Mouse (Mus musculus): ENCODE measurements around the gene Ereg. TPM values are rescaled to one million over a fixed set of nuclear protein-coding genes. Genes with fewer than 3 reads are reported as not detected.

Ereg gene
- not detected in 2 replicates for polyA plus RNA-seq (2016; fragmentation: Nextera tagmentation; extraction: Ambion mirVana)

DNA sequence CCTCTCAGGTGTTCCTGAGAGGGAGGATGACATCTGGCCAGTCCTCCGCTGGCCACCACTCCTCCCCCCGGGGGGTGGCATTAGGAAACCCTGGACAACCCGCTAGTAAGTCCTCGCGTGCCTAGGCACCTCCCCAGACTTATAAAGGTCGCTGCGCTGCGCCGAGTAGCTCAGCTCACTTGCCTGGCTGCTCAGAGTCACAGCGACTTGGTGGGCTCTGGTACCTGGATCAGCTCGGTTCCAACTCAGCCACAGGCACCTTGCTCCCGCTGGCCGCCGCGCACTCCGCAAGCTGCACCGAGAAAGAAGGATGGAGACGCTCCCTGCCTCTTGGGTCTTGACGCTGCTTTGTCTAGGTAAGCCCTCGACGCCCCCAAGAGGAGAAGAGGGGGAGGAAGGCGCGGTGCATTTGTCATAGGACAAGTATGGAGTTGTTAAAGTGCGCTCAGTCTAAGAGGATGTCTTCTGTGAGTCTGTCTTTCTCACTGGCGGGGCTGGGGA is at the start of gene Ereg:
Gene Ereg (plus strand): TSS at position 173 of the 501 bp plus-strand sequence.
- H3K36me3 ChIP-seq: no peaks in the 10 kb centered on the region
- H3K9me3 ChIP-seq (replicated peaks): no peaks in the 10 kb centered on the region
- peak within 1 kb of the TSS; percentile 30 for H3K4me3 ChIP-seq
- no peak within 1 kb of the TSS for H3K27ac ChIP-seq
- 1% methylated on average over 25 of the region's 25 CpGs for WGBS
- peaks cover 5% of the 10 kb centered on the region for H3K4me1 ChIP-seq
- peak; percentile 60; the same call in 1 of the 2 replicates for ATAC-seq (ENCODE audit: low FRiP score)
- peaks cover 21% of the 10 kb centered on the region for H3K27me3 ChIP-seq
- peak within 1 kb of the TSS; percentile 28; the same call in 1 of the 2 replicates for H3K9ac ChIP-seq
- peak within 1 kb of the TSS; percentile 59 for H3K4me2 ChIP-seq (replicated peaks)

- no peak for ATAC-seq (ENCODE audit: low FRiP score)
- Histone ChIP-seq H3K4me3 (no peak within 1 kb of the TSS), H3K9ac (no peak within 1 kb of the TSS), H3K36me3 (no peaks in the 10 kb centered on the region), H3K27me3 (no peaks in the 10 kb centered on the region), H3K4me1 (no peaks in the 10 kb centered on the region), H3K4me2 (replicated peaks) (no peak within 1 kb of the TSS), H3K9me3 (replicated peaks) (no peaks in the 10 kb centered on the region), H3K27ac (no peak within 1 kb of the TSS)
- 95% methylated on average over 6 of the region's 6 CpGs for WGBS
Measured at GRCm38 (mm10) chr5:91027164-91027563, 47.3 kb upstream of the Ereg start, which contains the start of gene Epgn. Epgn (plus strand) TSS chr5:91027464.

GRCm38 (mm10) chr5:91027840-91028239 is 46.6 kb upstream of the Ereg start:
- no peak overlapping the region for H3K4me3 ChIP-seq
- WGBS: 70% methylated on average over 1 of the region's 1 CpGs
- H3K9me3 ChIP-seq (replicated peaks): no peaks in the 10 kb centered on the region
- H3K27ac ChIP-seq: no peak overlapping the region
- no peaks in the 10 kb centered on the region for H3K4me1 ChIP-seq
- ATAC-seq (ENCODE audit: low FRiP score): no peak
- no peaks in the 10 kb centered on the region for H3K27me3 ChIP-seq
- no peak overlapping the region for H3K4me2 ChIP-seq (replicated peaks)
- no peaks in the 10 kb centered on the region for H3K36me3 ChIP-seq
- no peak overlapping the region for H3K9ac ChIP-seq

DNA sequence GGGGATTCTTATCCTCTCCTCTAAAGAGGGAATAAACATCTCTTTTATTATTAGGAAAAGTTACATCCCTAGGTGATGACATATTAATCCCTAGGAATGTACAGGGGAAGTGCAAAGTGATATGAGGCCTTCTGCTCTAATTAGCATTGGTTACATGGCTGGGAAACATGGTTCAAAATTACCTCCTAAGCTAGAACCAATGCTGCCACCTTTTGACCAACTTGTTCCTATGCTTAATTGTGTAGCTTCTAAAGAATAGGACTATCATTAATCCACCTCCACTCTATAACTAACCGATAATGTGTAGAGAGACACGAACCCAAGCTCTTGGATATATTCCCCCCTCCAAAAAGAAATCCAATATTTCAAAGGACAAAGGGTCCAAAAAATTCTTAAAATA is 43.8 kb upstream of the Ereg start:
- Histone ChIP-seq H3K9ac (no peak overlapping the region), H3K4me1 (no peaks in the 10 kb centered on the region), H3K36me3 (no peaks in the 10 kb centered on the region), H3K9me3 (replicated peaks) (no peaks in the 10 kb centered on the region), H3K4me3 (no peak overlapping the region), H3K27me3 (no peaks in the 10 kb centered on the region), H3K4me2 (replicated peaks) (no peak overlapping the region), H3K27ac (no peak overlapping the region)
- 90% methylated on average over 2 of the region's 2 CpGs for WGBS
- ATAC-seq (ENCODE audit: low FRiP score): no peak

- no peak overlapping the region for H3K27ac ChIP-seq
- 88% methylated on average over 2 of the region's 2 CpGs for WGBS
- no peak overlapping the region for H3K9ac ChIP-seq
- H3K4me3 ChIP-seq: no peak overlapping the region
- H3K36me3 ChIP-seq: no peaks in the 10 kb centered on the region
- H3K4me1 ChIP-seq: no peaks in the 10 kb centered on the region
- H3K27me3 ChIP-seq: no peaks in the 10 kb centered on the region
- no peak for ATAC-seq (ENCODE audit: low FRiP score)
- no peak overlapping the region for H3K4me2 ChIP-seq (replicated peaks)
- no peaks in the 10 kb centered on the region for H3K9me3 ChIP-seq (replicated peaks)
Measured at GRCm38 (mm10) chr5:91035341-91035740, 39.1 kb upstream of the Ereg start.

GRCm38 (mm10) chr5:91036628-91037027 is 37.8 kb upstream of the Ereg start:
- Histone ChIP-seq H3K36me3 (no peaks in the 10 kb centered on the region), H3K27me3 (no peaks in the 10 kb centered on the region), H3K27ac (no peak overlapping the region), H3K9ac (no peak overlapping the region), H3K4me2 (replicated peaks) (no peak overlapping the region), H3K4me3 (no peak overlapping the region), H3K9me3 (replicated peaks) (no peaks in the 10 kb centered on the region), H3K4me1 (no peaks in the 10 kb centered on the region)
- WGBS: 92% methylated on average over 4 of the region's 4 CpGs
- ATAC-seq (ENCODE audit: low FRiP score): no peak

DNA sequence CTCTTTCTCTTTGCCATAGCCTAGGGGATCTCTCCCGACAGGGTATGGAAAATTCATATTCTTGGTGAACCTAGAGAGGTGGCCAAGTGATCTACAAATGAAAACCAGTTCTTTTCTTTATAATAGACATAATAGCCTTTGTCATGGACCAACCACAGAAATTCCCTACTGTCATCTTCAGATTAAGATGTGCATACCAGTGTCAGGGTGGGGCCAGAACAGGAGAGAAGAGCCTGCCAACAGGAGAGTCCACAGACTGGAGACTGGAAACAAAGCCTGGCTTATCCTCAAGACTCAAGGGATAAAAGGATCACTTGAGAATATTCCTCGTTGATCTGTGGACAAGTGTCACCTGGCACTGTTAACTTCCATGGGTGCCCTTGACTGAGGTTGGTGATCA is 36.7 kb upstream of the Ereg start:
- H3K27ac ChIP-seq: no peak overlapping the region
- no peaks in the 10 kb centered on the region for H3K36me3 ChIP-seq
- no peak overlapping the region for H3K4me3 ChIP-seq
- ATAC-seq (ENCODE audit: low FRiP score): no peak
- no peak overlapping the region for H3K4me2 ChIP-seq (replicated peaks)
- no peaks in the 10 kb centered on the region for H3K27me3 ChIP-seq
- no peak overlapping the region for H3K9ac ChIP-seq
- H3K4me1 ChIP-seq: no peaks in the 10 kb centered on the region
- 73% methylated on average over 2 of the region's 2 CpGs for WGBS
- H3K9me3 ChIP-seq (replicated peaks): no peaks in the 10 kb centered on the region

DNA sequence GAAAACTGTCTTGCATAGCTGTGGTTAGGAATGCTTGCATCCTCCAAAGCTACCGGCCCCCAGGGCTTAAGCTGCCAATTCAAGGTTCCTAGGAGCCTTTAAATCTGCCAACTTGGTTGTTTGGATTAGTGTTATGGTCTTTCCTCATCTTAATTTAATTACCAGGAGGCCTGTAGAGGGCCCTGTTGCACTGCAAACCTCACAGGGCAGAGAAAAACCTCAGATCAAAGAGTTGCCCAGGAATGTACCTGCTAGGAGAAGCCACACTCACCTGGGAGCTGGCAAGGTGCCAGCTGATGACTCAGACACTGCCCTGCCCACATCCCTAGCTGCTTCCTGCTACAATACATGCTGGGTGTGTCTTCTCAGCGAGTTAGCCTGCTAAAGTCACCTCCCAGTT is 35.9 kb upstream of the Ereg start:
- no peak for ATAC-seq (ENCODE audit: low FRiP score)
- no peak overlapping the region for H3K27ac ChIP-seq
- no peaks in the 10 kb centered on the region for H3K36me3 ChIP-seq
- no peak overlapping the region for H3K9ac ChIP-seq
- no peaks in the 10 kb centered on the region for H3K9me3 ChIP-seq (replicated peaks)
- no peak overlapping the region for H3K4me2 ChIP-seq (replicated peaks)
- WGBS: 27% methylated on average over 2 of the region's 2 CpGs
- no peak overlapping the region for H3K4me3 ChIP-seq
- H3K4me1 ChIP-seq: no peaks in the 10 kb centered on the region
- H3K27me3 ChIP-seq: no peaks in the 10 kb centered on the region

- H3K27me3 ChIP-seq: no peaks in the 10 kb centered on the region
- no peaks in the 10 kb centered on the region for H3K9me3 ChIP-seq (replicated peaks)
- ATAC-seq (ENCODE audit: low FRiP score): no peak
- H3K4me2 ChIP-seq (replicated peaks): no peak overlapping the region
- no peaks in the 10 kb centered on the region for H3K36me3 ChIP-seq
- no peaks in the 10 kb centered on the region for H3K4me1 ChIP-seq
- H3K4me3 ChIP-seq: no peak overlapping the region
- no peak overlapping the region for H3K9ac ChIP-seq
- no peak overlapping the region for H3K27ac ChIP-seq
- WGBS: 86% methylated on average over 2 of the region's 2 CpGs
Measured at GRCm38 (mm10) chr5:91038963-91039362, 35.5 kb upstream of the Ereg start.

DNA sequence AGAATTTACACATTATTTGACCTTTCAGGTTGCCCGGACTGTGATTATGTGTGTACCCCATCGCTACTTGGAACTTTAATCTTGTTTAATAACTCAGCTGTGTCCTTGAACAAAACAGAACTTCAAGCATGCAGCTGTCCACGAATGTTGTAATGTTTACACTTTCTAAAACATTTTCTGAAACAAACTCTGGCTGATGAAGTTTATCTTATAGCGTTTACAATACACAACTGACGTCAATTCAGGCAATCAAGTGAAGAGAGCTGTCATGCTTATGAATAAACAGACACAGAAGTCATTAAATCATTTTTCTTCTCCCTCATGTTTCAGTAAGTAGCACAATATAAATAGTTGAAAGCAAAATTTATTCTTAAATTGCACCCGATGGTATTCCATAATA is 26.4 kb upstream of the Ereg start:
- H3K9me3 ChIP-seq (replicated peaks): no peaks in the 10 kb centered on the region
- no peak overlapping the region for H3K4me3 ChIP-seq
- H3K36me3 ChIP-seq: no peaks in the 10 kb centered on the region
- H3K9ac ChIP-seq: no peak overlapping the region
- no peaks in the 10 kb centered on the region for H3K27me3 ChIP-seq
- WGBS: 86% methylated on average over 6 of the region's 6 CpGs
- H3K4me1 ChIP-seq: no peaks in the 10 kb centered on the region
- ATAC-seq (ENCODE audit: low FRiP score): no peak
- H3K4me2 ChIP-seq (replicated peaks): no peak overlapping the region
- H3K27ac ChIP-seq: no peak overlapping the region

- Histone ChIP-seq H3K4me1 (no peaks in the 10 kb centered on the region), H3K4me3 (no peak overlapping the region), H3K4me2 (replicated peaks) (no peak overlapping the region), H3K27me3 (no peaks in the 10 kb centered on the region), H3K27ac (no peak overlapping the region), H3K9ac (no peak overlapping the region), H3K9me3 (replicated peaks) (no peaks in the 10 kb centered on the region), H3K36me3 (no peaks in the 10 kb centered on the region)
- 88% methylated on average over 8 of the region's 8 CpGs for WGBS
- no peak for ATAC-seq (ENCODE audit: low FRiP score)
Measured at GRCm38 (mm10) chr5:91048397-91048796, 26.0 kb upstream of the Ereg start.

- Histone ChIP-seq H3K4me1 (peaks cover 5% of the 10 kb centered on the region), H3K4me3 (no peak overlapping the region), H3K27ac (no peak overlapping the region), H3K4me2 (replicated peaks) (no peak overlapping the region), H3K9ac (no peak overlapping the region), H3K27me3 (peaks cover 21% of the 10 kb centered on the region), H3K36me3 (no peaks in the 10 kb centered on the region), H3K9me3 (replicated peaks) (no peaks in the 10 kb centered on the region)
- no peak for ATAC-seq (ENCODE audit: low FRiP score)
- WGBS: 72% methylated on average over 4 of the region's 4 CpGs
Measured at GRCm38 (mm10) chr5:91072340-91072739, 2.1 kb upstream of the Ereg start.

- Histone ChIP-seq H3K9ac (no peak overlapping the region), H3K27me3 (peaks cover 21% of the 10 kb centered on the region), H3K4me1 (peaks cover 5% of the 10 kb centered on the region), H3K27ac (no peak overlapping the region), H3K4me2 (replicated peaks) (no peak overlapping the region), H3K4me3 (no peak overlapping the region), H3K36me3 (no peaks in the 10 kb centered on the region), H3K9me3 (replicated peaks) (no peaks in the 10 kb centered on the region)
- ATAC-seq (ENCODE audit: low FRiP score): no peak
- WGBS: 81% methylated on average over 8 of the region's 8 CpGs
Measured at GRCm38 (mm10) chr5:91073626-91074025, 796 bp upstream of the Ereg start.
